Mouse (Mus musculus) hindbrain, embryonic 16.5 days (tissue): ENCODE data around the gene Clock. TPM values are rescaled to one million over a fixed set of nuclear protein-coding genes. Genes with fewer than 3 reads are reported as not detected.

ENCODE experiments used
- ATAC-seq: fragments of 200-750 bp; cut with Nextera tagmentation; 2 replicates; pipeline ENCODE4 v1.8.0; 2017; ENCODE audit warnings: moderate TSS enrichment, moderate library complexity
- H3K27ac ChIP-seq: fragments of 300-500 bp; sonication (generic); 2 replicates; pipeline ENCODE4 v1.5.1; 2014; ENCODE audit warnings: low read depth, mild to moderate bottlenecking, control low read depth, low read length, moderate library complexity
- H3K27me3 ChIP-seq: fragments of 300-500 bp; sonication (generic); replicated peaks from 2 replicates; pipeline ENCODE4 v1.6.1; 2014; ENCODE audit warnings: low read length; ENCODE audit not compliant: control insufficient read depth, insufficient read depth
- H3K36me3 ChIP-seq: fragments of 300-500 bp; sonication (generic); 2 replicates; pipeline ENCODE4 v1.6.1; 2014; ENCODE audit warnings: mild to moderate bottlenecking, low read length, moderate library complexity, mixed read lengths; ENCODE audit not compliant: control insufficient read depth, insufficient read depth
- H3K4me1 ChIP-seq: fragments of 300-500 bp; sonication (generic); 2 replicates; pipeline ENCODE4 v1.6.1; 2014; ENCODE audit warnings: low read depth, low read length; ENCODE audit not compliant: control insufficient read depth, insufficient read depth
- H3K4me2 ChIP-seq: fragments of 300-500 bp; sonication (generic); 2 replicates; pipeline ENCODE4 v1.6.1; 2014; ENCODE audit warnings: mild to moderate bottlenecking, low read length, control low read depth, moderate library complexity
- H3K4me3 ChIP-seq: fragments of 300-500 bp; sonication (generic); 2 replicates; pipeline ENCODE4 v1.5.1; 2014; ENCODE audit warnings: mild to moderate bottlenecking, low read length, control low read depth, moderate library complexity
- H3K9ac ChIP-seq: fragments of 300-500 bp; sonication (generic); 2 replicates; pipeline ENCODE4 v1.6.1; 2014; ENCODE audit warnings: low read depth, mild to moderate bottlenecking, control low read depth, low read length, moderate library complexity
- H3K9me3 ChIP-seq: fragments of 300-500 bp; sonication (generic); 2 replicates; pipeline ENCODE4 v1.6.1; 2014; ENCODE audit warnings: mild to moderate bottlenecking, low read length, moderate library complexity; ENCODE audit not compliant: control insufficient read depth
- WGBS: fragments of 180-500 bp; shearing (Covaris S2); extraction: QIAGEN DNeasy Blood & Tissue Kit; methylation state at CpG from one replicate; pipeline ENCODE4 v1.1.7; 2014; 5-methylcytosine and 5-hydroxymethylcytosine counted together
- polyA plus RNA-seq: library from polyadenylated mRNA; unstranded; fragments of >200 nt; fragmentation: Nextera tagmentation; extraction: Ambion mirVana; gene quantifications from 2 replicates; pipeline ENCODE4 v1.2.1, GENCODE M21; 2015

Clock gene
- polyA plus RNA-seq, 1 experiment from 2014 or later, result 13.1 TPM

- H3K36me3 ChIP-seq, result no peaks in the 10 kb centered on the region
- H3K4me2 ChIP-seq, result no peak overlapping the region
- no peaks in the 10 kb centered on the region for H3K27me3 ChIP-seq
- H3K9me3 ChIP-seq, result no peaks in the 10 kb centered on the region
- no peak for ATAC-seq
- no peak overlapping the region for H3K27ac ChIP-seq
- H3K4me1 ChIP-seq, result no peaks in the 10 kb centered on the region
- no peak overlapping the region for H3K9ac ChIP-seq
- 78% methylated on average over 11 of the region's 11 CpGs for WGBS
- no peak overlapping the region for H3K4me3 ChIP-seq
Observed at GRCm38 (mm10) chr5:76176841-76177240, 127.8 kb downstream of the Clock start.

- 41% methylated on average over 3 of the region's 3 CpGs for WGBS
- ATAC-seq, result no peak
- Histone ChIP-seq H3K4me3 (no peak overlapping the region), H3K9me3 (no peaks in the 10 kb centered on the region), H3K4me2 (no peak overlapping the region), H3K4me1 (no peaks in the 10 kb centered on the region), H3K36me3 (no peaks in the 10 kb centered on the region), H3K27ac (no peak overlapping the region), H3K9ac (no peak overlapping the region), H3K27me3 (no peaks in the 10 kb centered on the region)
Observed at GRCm38 (mm10) chr5:76176411-76176810, 128.2 kb downstream of the Clock start.

GRCm38 (mm10) chr5:76175051-76175450 lies 129.5 kb downstream of the Clock start:
- Histone ChIP-seq H3K36me3 (no peaks in the 10 kb centered on the region), H3K9me3 (no peaks in the 10 kb centered on the region), H3K27me3 (no peaks in the 10 kb centered on the region), H3K4me3 (no peak overlapping the region), H3K9ac (no peak overlapping the region), H3K4me1 (no peaks in the 10 kb centered on the region), H3K4me2 (no peak overlapping the region), H3K27ac (no peak overlapping the region)
- WGBS, result 93% methylated on average over 4 of the region's 4 CpGs
- ATAC-seq, result no peak

GRCm38 (mm10) chr5:76171039-76171438 lies 133.6 kb downstream of the Clock start:
- Histone ChIP-seq H3K27me3 (no peaks in the 10 kb centered on the region), H3K4me3 (no peak overlapping the region), H3K27ac (no peak overlapping the region), H3K4me2 (no peak overlapping the region), H3K9me3 (0 out of 2 replicates have a peak, but pooled peaks cover 3% of the 10 kb centered on the region), H3K36me3 (no peaks in the 10 kb centered on the region), H3K4me1 (no peaks in the 10 kb centered on the region), H3K9ac (no peak overlapping the region)
- ATAC-seq, result no peak

- no peak overlapping the region for H3K27ac ChIP-seq
- ATAC-seq, result no peak
- no peak overlapping the region for H3K4me2 ChIP-seq
- H3K36me3 ChIP-seq, result no peaks in the 10 kb centered on the region
- no peaks in the 10 kb centered on the region for H3K4me1 ChIP-seq
- H3K9me3 ChIP-seq, result 0 out of 2 replicates have a peak, but pooled peaks cover 3% of the 10 kb centered on the region
- WGBS, result 84% methylated on average over 4 of the region's 4 CpGs
- H3K27me3 ChIP-seq, result no peaks in the 10 kb centered on the region
- no peak overlapping the region for H3K4me3 ChIP-seq
- H3K9ac ChIP-seq, result no peak overlapping the region
Observed at GRCm38 (mm10) chr5:76170522-76170921, 134.1 kb downstream of the Clock start.

- WGBS, result 64% methylated on average over 7 of the region's 7 CpGs
- H3K9ac ChIP-seq, result no peak overlapping the region
- ATAC-seq, result no peak
- 0 out of 2 replicates have a peak, but pooled peaks cover 3% of the 10 kb centered on the region for H3K9me3 ChIP-seq
- no peak overlapping the region for H3K4me3 ChIP-seq
- no peaks in the 10 kb centered on the region for H3K27me3 ChIP-seq
- no peaks in the 10 kb centered on the region for H3K4me1 ChIP-seq
- no peak overlapping the region for H3K4me2 ChIP-seq
- H3K27ac ChIP-seq, result no peak overlapping the region
- no peaks in the 10 kb centered on the region for H3K36me3 ChIP-seq
Observed at GRCm38 (mm10) chr5:76164827-76165226, 139.8 kb downstream of the Clock start.

- Histone ChIP-seq H3K4me2 (no peak overlapping the region), H3K9me3 (0 out of 2 replicates have a peak, but pooled peaks cover 3% of the 10 kb centered on the region), H3K9ac (no peak overlapping the region), H3K36me3 (no peaks in the 10 kb centered on the region), H3K27ac (no peak overlapping the region), H3K4me3 (no peak overlapping the region), H3K4me1 (no peaks in the 10 kb centered on the region), H3K27me3 (no peaks in the 10 kb centered on the region)
- ATAC-seq, result no peak
- WGBS, result 51% methylated on average over 4 of the region's 4 CpGs
Observed at GRCm38 (mm10) chr5:76163828-76164390, 140.7 kb downstream of the Clock start.

GRCm38 (mm10) chr5:76162926-76163325 lies 141.7 kb downstream of the Clock start:
- Histone ChIP-seq H3K27me3 (no peaks in the 10 kb centered on the region), H3K9ac (no peak overlapping the region), H3K4me3 (no peak overlapping the region), H3K36me3 (no peaks in the 10 kb centered on the region), H3K27ac (no peak overlapping the region), H3K9me3 (0 out of 2 replicates have a peak, but pooled peaks cover 3% of the 10 kb centered on the region), H3K4me2 (no peak overlapping the region), H3K4me1 (no peaks in the 10 kb centered on the region)
- no peak for ATAC-seq
- 85% methylated on average over 5 of the region's 5 CpGs for WGBS

GRCm38 (mm10) chr5:76161491-76161890 lies 143.1 kb downstream of the Clock start:
- Histone ChIP-seq H3K27me3 (no peaks in the 10 kb centered on the region), H3K27ac (no peak overlapping the region), H3K9ac (no peak overlapping the region), H3K36me3 (no peaks in the 10 kb centered on the region), H3K4me2 (no peak overlapping the region), H3K9me3 (no peaks in the 10 kb centered on the region), H3K4me3 (no peak overlapping the region), H3K4me1 (no peaks in the 10 kb centered on the region)
- ATAC-seq, result no peak
- 91% methylated on average over 6 of the region's 6 CpGs for WGBS
